ENCODE assay signal across 14 mouse cellular contexts in the genomic region with DNA sequence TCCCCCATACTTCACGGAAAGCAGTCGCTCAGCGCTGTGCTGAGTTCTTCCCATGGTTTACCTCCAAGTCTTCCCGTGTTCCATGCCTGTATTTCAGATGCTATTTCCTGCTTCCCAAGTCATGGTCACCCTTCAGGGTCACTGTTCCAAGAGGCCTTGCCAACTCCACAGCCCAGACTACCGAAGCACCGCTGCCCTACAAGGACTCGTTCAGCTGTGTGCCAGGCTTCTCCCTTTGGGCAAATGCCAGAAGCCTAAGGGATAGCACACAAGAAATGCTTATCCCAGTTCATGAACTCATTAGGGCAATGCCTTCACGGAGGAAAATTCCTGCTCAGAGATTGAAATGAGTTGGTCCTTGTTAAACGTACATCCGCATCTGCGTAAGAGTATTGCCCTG. TPM values are rescaled to one million over a fixed set of nuclear protein-coding genes. Genes with fewer than 3 reads are reported as not detected.
DNase-seq lines count a peak whose midpoint lies in the region; ATAC-seq lines count a peak whose summit lies in the region.
"Had no signal": no experiment of that assay in that cellular context is flagged by ENCODE, and none has a peak within 500 bp of the region (broad histone marks: within the 10 kb centered on the region; RNA-seq: fewer than 3 reads in every experiment).

No protein-coding gene starts in this region.

- peak; percentile 61 for ATAC-seq in heart, embryonic 15.5 days (replicated peaks; ENCODE audit: insufficient number of reproducible peaks, insufficient read depth, low FRiP score, low read depth)
- ATAC-seq in limb, embryonic 15.5 days (ENCODE audit: insufficient number of reproducible peaks, low FRiP score, low TSS enrichment, low read depth): peak; percentile 52; the same call in 1 of the 2 replicates
- no peak for ATAC-seq in megakaryocyte progenitor cell, adult 5-6 weeks (replicated peaks; ENCODE audit: poor library complexity)

- peak; percentile 90 for DNase-seq in heart, adult 11 months
- DNase-seq in heart, postnatal 25 days (ENCODE audit: low spot score): no peak
- DNase-seq in adrenal gland, adult 8-10 months: peak; percentile 55
- DNase-seq in layer of hippocampus, adult 9-11 months: no peak
- no peak for DNase-seq in lung, postnatal 4 days
- DNase-seq: cerebellum, adult 9-11 months; lung, embryonic 14.5 days; right cerebral cortex, postnatal 14 days had no signal

- no peaks in the 10 kb centered on the region for H3K9me3 ChIP-seq in heart, embryonic 15.5 days (replicated peaks)
- no peaks in the 10 kb centered on the region for H3K9me3 ChIP-seq in limb, embryonic 15.5 days
- H3K9me3 ChIP-seq: neural tube, embryonic 12.5 days had no signal

- WGBS in heart, embryonic 15.5 days: 65% methylated on average over 11 of the region's 11 CpGs
- WGBS in limb, embryonic 15.5 days: 61% methylated on average over 11 of the region's 11 CpGs

- H3K4me2 ChIP-seq in heart, embryonic 15.5 days: peak overlapping the region; percentile 15; the same call in 1 of the 2 replicates
- no peak overlapping the region for H3K4me2 ChIP-seq in limb, embryonic 15.5 days
- H3K4me2 ChIP-seq: lung, embryonic 14.5 days; midbrain, embryonic 11.5 days; neural tube, embryonic 12.5 days had no signal

- peaks cover 8% of the 10 kb centered on the region for H3K4me1 ChIP-seq in heart, embryonic 15.5 days (replicated peaks)
- peaks cover 13% of the 10 kb centered on the region for H3K4me1 ChIP-seq in limb, embryonic 15.5 days
- H3K4me1 ChIP-seq: neural tube, embryonic 12.5 days had no signal

- peak overlapping the region; percentile 85 for H3K27ac ChIP-seq in heart, embryonic 15.5 days
- peak overlapping the region; percentile 75 for H3K27ac ChIP-seq in limb, embryonic 15.5 days
- H3K27ac ChIP-seq: kidney, postnatal 0 days; neural tube, embryonic 12.5 days had no signal

- no peaks in the 10 kb centered on the region for H3K27me3 ChIP-seq in heart, embryonic 15.5 days
- H3K27me3 ChIP-seq in limb, embryonic 15.5 days: no peaks in the 10 kb centered on the region
- H3K27me3 ChIP-seq: neural tube, embryonic 12.5 days had no signal

- intact Hi-C loops in heart, postnatal 25 days (cut with DNase I): no loop called here

- no peak overlapping the region for H3K9ac ChIP-seq in heart, embryonic 15.5 days
- H3K9ac ChIP-seq in limb, embryonic 15.5 days: no peak overlapping the region
- H3K9ac ChIP-seq: lung, embryonic 14.5 days; neural tube, embryonic 12.5 days had no signal

- H3K4me3 ChIP-seq in heart, embryonic 15.5 days: no peak overlapping the region
- no peak overlapping the region for H3K4me3 ChIP-seq in limb, embryonic 15.5 days
- H3K4me3 ChIP-seq: neural tube, embryonic 12.5 days had no signal

- H3K36me3 ChIP-seq in heart, embryonic 15.5 days: peaks cover 7% of the 10 kb centered on the region; the same call in 1 of the 2 replicates
- peaks cover 4% of the 10 kb centered on the region; the same call in 1 of the 2 replicates for H3K36me3 ChIP-seq in limb, embryonic 15.5 days

RNA-seq across cellular contexts. Expression of gene Kif14, which starts 47.0 kb away (rescaled TPM):
- under 1 TPM; 0.18 to 0.31 TPM for total RNA-seq in heart, postnatal 25 days (2021)
- under 1 TPM; 0.37 to 0.66 (median 0.52) TPM for total RNA-seq in adrenal gland, adult 8-10 months (2022)
- 2.8 and 4.1 TPM in 2 replicates for polyA plus RNA-seq in heart, embryonic 15.5 days (2015; fragmentation: Nextera tagmentation; extraction: Ambion mirVana)
- 4.1 and 4.8 TPM in 2 replicates for polyA plus RNA-seq in limb, embryonic 15.5 days (2015; fragmentation: Nextera tagmentation; extraction: Ambion mirVana)
- 13.8 and 17.5 TPM in 2 replicates for total RNA-seq in megakaryocyte progenitor cell, adult 5-6 weeks (2015)
- 20.9 and 22.2 TPM in 2 replicates for total RNA-seq in megakaryocyte progenitor cell, adult 5-6 weeks (2017)

Comparison
In these comparisons a context has a peak if more than half of its experiments do, and no peak if none do; other contexts are left out.
1. DNase-seq: peak in heart, adult 11 months (single experiment) and adrenal gland, adult 8-10 months (single experiment); none in heart, postnatal 25 days (single experiment), layer of hippocampus, adult 9-11 months (single experiment) and lung, postnatal 4 days (0 of 2).
2. RNA of gene Kif14, which starts 47.0 kb away (total RNA-seq): 13.8 to 22.2 TPM in megakaryocyte progenitor cell, adult 5-6 weeks; 0.37 to 0.66 TPM in adrenal gland, adult 8-10 months and 0.18 to 0.31 TPM in heart, postnatal 25 days; every median in the first group is over 4 times any median in the second.